In the genomic region with DNA sequence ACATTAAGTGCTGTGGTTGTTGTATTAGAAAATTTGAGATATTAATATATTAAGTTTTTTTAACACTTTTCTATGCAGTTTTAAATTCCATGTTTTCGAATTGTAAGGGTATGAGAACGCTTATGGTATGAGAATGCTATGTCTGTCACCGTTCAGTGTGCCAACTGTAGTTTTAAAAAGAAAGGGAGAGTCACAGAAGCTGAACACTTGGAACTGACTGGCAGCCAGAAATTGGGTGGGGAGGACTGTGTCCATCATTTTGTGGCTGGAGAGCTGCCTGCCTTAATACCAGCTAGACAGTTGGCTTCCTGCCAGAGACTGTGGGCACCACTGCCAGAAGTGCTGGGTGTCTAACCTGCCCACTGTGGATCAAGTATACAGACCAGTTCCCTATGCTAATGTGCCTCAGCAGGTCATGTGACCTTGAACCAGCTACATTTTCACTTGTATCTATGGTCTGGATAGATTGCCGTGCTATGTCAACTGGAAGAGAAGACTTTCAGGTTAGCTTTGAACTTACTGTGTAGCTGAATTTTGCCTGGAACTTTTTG, we compare ENCODE assay signal across 10 mouse cellular contexts. TPM values are rescaled to one million over a fixed set of nuclear protein-coding genes. Genes with fewer than 3 reads are reported as not detected.
DNase-seq lines count a peak whose midpoint lies in the region; ATAC-seq and TF ChIP-seq lines count a peak whose summit lies in the region.
"Had no signal": no experiment of that assay in that cellular context is flagged by ENCODE, and none has a peak within 500 bp of the region (broad histone marks: within the 10 kb centered on the region; RNA-seq: fewer than 3 reads in every experiment).

No protein-coding gene starts in this region.

- H3K27ac ChIP-seq in heart, embryonic 11.5 days (ENCODE audit: low read depth, low read length): no peak overlapping the region
- no peak overlapping the region for H3K27ac ChIP-seq in stomach, postnatal 0 days (replicated peaks)
- H3K27ac ChIP-seq: embryonic facial prominence, embryonic 12.5 days had no signal

- H3K4me3 ChIP-seq in heart, embryonic 11.5 days (ENCODE audit: low read depth, low read length): no peak overlapping the region
- H3K4me3 ChIP-seq in stomach, postnatal 0 days (ENCODE audit: low read depth, low read length): no peak overlapping the region
- H3K4me3 ChIP-seq: embryonic facial prominence, embryonic 12.5 days had no signal

- H3K9me3 ChIP-seq in heart, embryonic 11.5 days (replicated peaks; ENCODE audit: control insufficient read depth, low read length): no peaks in the 10 kb centered on the region
- H3K9me3 ChIP-seq in stomach, postnatal 0 days (ENCODE audit: control insufficient read depth, low read length): no peaks in the 10 kb centered on the region
- H3K9me3 ChIP-seq: embryonic facial prominence, embryonic 12.5 days; G1E had no signal

- intact Hi-C loops in left cerebral cortex, postnatal 25 days (cut with DNase I): no loop called here

- no peak for ATAC-seq in heart, embryonic 11.5 days (replicated peaks; ENCODE audit: insufficient number of reproducible peaks, low FRiP score, low TSS enrichment)
- ATAC-seq in stomach, postnatal 0 days (ENCODE audit: low FRiP score, low TSS enrichment): no peak

- WGBS in heart, embryonic 11.5 days (ENCODE audit: insufficient replicate concordance): 84% methylated on average over 4 of the region's 4 CpGs
- 79% methylated on average over 4 of the region's 4 CpGs for WGBS in stomach, postnatal 0 days

- no peaks in the 10 kb centered on the region for H3K4me1 ChIP-seq in heart, embryonic 11.5 days (ENCODE audit: control insufficient read depth, insufficient read depth, low read length)
- H3K4me1 ChIP-seq in stomach, postnatal 0 days (replicated peaks; ENCODE audit: control insufficient read depth, insufficient read depth): no peaks in the 10 kb centered on the region
- H3K4me1 ChIP-seq: embryonic facial prominence, embryonic 12.5 days had no signal

- no peaks in the 10 kb centered on the region for H3K27me3 ChIP-seq in heart, embryonic 11.5 days (ENCODE audit: control insufficient read depth, insufficient read depth, low read length)
- no peaks in the 10 kb centered on the region for H3K27me3 ChIP-seq in stomach, postnatal 0 days (ENCODE audit: control insufficient read depth, insufficient read depth, low read length)
- H3K27me3 ChIP-seq: embryonic facial prominence, embryonic 12.5 days had no signal

- H3K4me2 ChIP-seq in heart, embryonic 11.5 days: no peak overlapping the region
- H3K4me2 ChIP-seq in stomach, postnatal 0 days (replicated peaks; ENCODE audit: low read depth): no peak overlapping the region
- H3K4me2 ChIP-seq: embryonic facial prominence, embryonic 12.5 days had no signal

- no peak overlapping the region for H3K9ac ChIP-seq in heart, embryonic 11.5 days (ENCODE audit: low read depth, low read length)
- H3K9ac ChIP-seq in stomach, postnatal 0 days (ENCODE audit: low read length): no peak overlapping the region
- H3K9ac ChIP-seq: embryonic facial prominence, embryonic 12.5 days had no signal

- no peak for TF ChIP-seq EP300 in stomach, postnatal 0 days (optimal IDR thresholded peaks at IDR 0.05)

- peak; percentile 4 to 19 for DNase-seq in heart, adult 18-20 months
- peak; percentile 19 for DNase-seq in retina, postnatal 1 day
- no peak for DNase-seq in retina, embryonic 14.5 days (ENCODE audit: low spot score)
- DNase-seq in gastrocnemius, postnatal 10 days: peak; percentile 20
- DNase-seq in stomach, postnatal 0 days (ENCODE audit: low spot score): peak; percentile 15
- DNase-seq in left cerebral cortex, postnatal 25 days (ENCODE audit: low spot score in 2 of 2): no peak
- DNase-seq in B cell, adult 2 months: no peak

- TF ChIP-seq CTCF in stomach, postnatal 0 days (IDR thresholded peaks at IDR 0.05; ENCODE audit: low read depth): no peak

- H3K36me3 ChIP-seq in heart, embryonic 11.5 days (ENCODE audit: control insufficient read depth, insufficient read depth, low read length): peaks cover 2% of the 10 kb centered on the region
- H3K36me3 ChIP-seq in stomach, postnatal 0 days (ENCODE audit: control insufficient read depth, insufficient read depth, low read length): peaks cover 3% of the 10 kb centered on the region; the same call in 1 of the 2 replicates

RNA-seq across cellular contexts. Expression of a gene that starts 18.1 kb away (rescaled TPM):
- total RNA-seq in heart, adult 18-20 months (2021): 1 to 10 TPM; 7.7 to 7.8 TPM
- 55.4 and 57.0 TPM in 2 replicates for polyA plus RNA-seq in heart, embryonic 11.5 days (2014; fragmentation: Nextera tagmentation; extraction: Ambion mirVana)
- total RNA-seq in gastrocnemius, postnatal 10 days (2021): 10 to 100 TPM; 20.8 to 22.0 TPM
- polyA plus RNA-seq in stomach, postnatal 0 days (2015; fragmentation: Nextera tagmentation; extraction: Ambion mirVana): 54.7 and 58.4 TPM in 2 replicates
- total RNA-seq in left cerebral cortex, postnatal 25 days (2021): 10 to 100 TPM; 21.0 to 22.4 TPM

Comparison
In these comparisons a context has a peak if more than half of its experiments do, and no peak if none do; other contexts are left out.
1. DNase-seq: peak in heart, adult 18-20 months (2 of 2), retina, postnatal 1 day (single experiment), gastrocnemius, postnatal 10 days (single experiment) and stomach, postnatal 0 days (single experiment); none in retina, embryonic 14.5 days (single experiment), left cerebral cortex, postnatal 25 days (0 of 2) and B cell, adult 2 months (0 of 2).